Mouse (Mus musculus) CH12.LX (cell line): ENCODE measurements around the gene Krtap13-1. TPM values are rescaled to one million over a fixed set of nuclear protein-coding genes. Genes with fewer than 3 reads are reported as not detected.

Source experiments
- DNase-seq: peaks from one replicate; pipeline ENCODE4 v3.0.0-alpha.2; 2013; ENCODE audit errors: extremely low read depth
- H3K27ac ChIP-seq: 2 replicates; pipeline ENCODE4 v1.5.1; 2012; ENCODE audit warnings: low read depth, mild to moderate bottlenecking, control low read depth, moderate library complexity; ENCODE audit not compliant: insufficient read depth
- H3K27me3 ChIP-seq: replicated peaks from 2 replicates; pipeline ENCODE3; 2012; ENCODE audit warnings: inconsistent platforms
- H3K36me3 ChIP-seq, 2 experiments: replicated peaks in 1 of 2; 2 replicates each; pipeline versions ENCODE3 to v1.6.1; 2012; ENCODE audit warnings: inconsistent platforms in 1 of 2, low read length in 1 of 2, mild to moderate bottlenecking in 1 of 2, mixed read lengths in 1 of 2, moderate library complexity in 1 of 2; ENCODE audit not compliant: control insufficient read depth in 1 of 2, insufficient read depth in 1 of 2
- H3K4me1 ChIP-seq, 2 experiments: 2 replicates each; pipeline ENCODE4 v1.6.1; 2012; ENCODE audit warnings: inconsistent platforms in 1 of 2, moderate library complexity in 1 of 2; ENCODE audit not compliant: insufficient read depth in 2 of 2, control insufficient read depth in 1 of 2
- H3K4me2 ChIP-seq: 2 replicates; pipeline ENCODE4 v1.6.1; 2012; ENCODE audit warnings: low read depth, mild to moderate bottlenecking, control low read depth; ENCODE audit not compliant: poor library complexity, insufficient read depth, severe bottlenecking
- H3K4me3 ChIP-seq, 3 experiments: fragments of 150-350 bp in 1 of 3; sonication (generic) in 1 of 3; replicated peaks in 1 of 3; 2 replicates each; pipeline versions ENCODE3 to v1.5.1; 2011 to 2012; ENCODE audit warnings: low read depth in 2 of 3, low read length in 2 of 3, mild to moderate bottlenecking in 2 of 3, moderate library complexity in 2 of 3, control low read depth in 1 of 3, improper control_type of control experiment in 1 of 3, inconsistent platforms in 1 of 3, mixed read lengths in 1 of 3; ENCODE audit not compliant: poor library complexity in 1 of 3
- H3K79me2 ChIP-seq: replicated peaks from 2 replicates; pipeline ENCODE4 v1.6.1; 2012; ENCODE audit warnings: mild to moderate bottlenecking, moderate library complexity; ENCODE audit not compliant: control insufficient read depth, poor library complexity, insufficient read depth, severe bottlenecking; ENCODE audit errors: extremely low read depth
- H3K9ac ChIP-seq: 2 replicates; pipeline ENCODE4 v1.6.1; 2012; ENCODE audit warnings: low read depth, mild to moderate bottlenecking, control low read depth, moderate library complexity; ENCODE audit not compliant: insufficient read depth
- H3K9me3 ChIP-seq: replicated peaks from 2 replicates; pipeline ENCODE3; 2012; ENCODE audit warnings: low read length, inconsistent platforms, mixed read lengths
- CHD1 ChIP-seq: IDR thresholded peaks from 2 replicates; pipeline ENCODE4 v1.6.1; 2012; ENCODE audit warnings: low read depth, low read length, improper control_type of control experiment, inconsistent platforms
- CTCF ChIP-seq, 2 experiments: IDR thresholded peaks in 1 of 2; conservative IDR thresholded peaks in 1 of 2; 2 replicates each; pipeline ENCODE4 v1.5.1; 2011 to 2012; ENCODE audit warnings: low read depth in 2 of 2, low read length in 2 of 2, improper control_type of control experiment in 1 of 2, inconsistent platforms in 1 of 2, mild to moderate bottlenecking in 1 of 2, moderate library complexity in 1 of 2
- E2F4 ChIP-seq: IDR thresholded peaks from 2 replicates; pipeline ENCODE4 v1.6.1; 2011; ENCODE audit warnings: low read depth, low read length, improper control_type of control experiment; ENCODE audit not compliant: insufficient replicate concordance
- EP300 ChIP-seq: IDR thresholded peaks from 2 replicates; pipeline ENCODE4 v1.6.1; 2011; ENCODE audit warnings: low read length, improper control_type of control experiment
- GABPA ChIP-seq: IDR thresholded peaks from 2 replicates; pipeline ENCODE4 v1.6.1; 2012; ENCODE audit warnings: low read depth, low read length, improper control_type of control experiment, inconsistent platforms; ENCODE audit not compliant: insufficient replicate concordance
- HCFC1 ChIP-seq: IDR thresholded peaks from 2 replicates; pipeline ENCODE4 v1.6.1; 2012; ENCODE audit warnings: low read depth, mild to moderate bottlenecking, inconsistent platforms, low read length, improper control_type of control experiment
- IRF4 ChIP-seq: IDR thresholded peaks from 2 replicates; pipeline ENCODE4 v1.6.1; 2014; ENCODE audit warnings: low read depth, mild to moderate bottlenecking, inconsistent platforms, low read length, improper control_type of control experiment
- JUN ChIP-seq: IDR thresholded peaks from 2 replicates; pipeline ENCODE4 v1.6.1; 2011; ENCODE audit warnings: low read depth, mild to moderate bottlenecking, low read length, improper control_type of control experiment, moderate library complexity; ENCODE audit not compliant: insufficient read depth
- KAT2A ChIP-seq: IDR thresholded peaks from 2 replicates; pipeline ENCODE4 v1.6.1; 2012; ENCODE audit warnings: low read length, improper control_type of control experiment, inconsistent platforms; ENCODE audit not compliant: insufficient replicate concordance
- MAFK ChIP-seq: IDR thresholded peaks from 2 replicates; pipeline ENCODE4 v1.6.1; 2011; ENCODE audit warnings: low read length, improper control_type of control experiment; ENCODE audit not compliant: insufficient replicate concordance
- MAX ChIP-seq: IDR thresholded peaks from 2 replicates; pipeline ENCODE4 v1.6.1; 2011; ENCODE audit warnings: low read length, improper control_type of control experiment
- MEF2A ChIP-seq: IDR thresholded peaks from 2 replicates; pipeline ENCODE4 v1.6.1; 2014; ENCODE audit warnings: low read depth, mild to moderate bottlenecking, inconsistent platforms, low read length, improper control_type of control experiment, borderline replicate concordance
- MXI1 ChIP-seq: IDR thresholded peaks from 2 replicates; pipeline ENCODE4 v1.6.1; 2011; ENCODE audit warnings: mild to moderate bottlenecking, low read depth, low read length, improper control_type of control experiment
- NELFE ChIP-seq: IDR thresholded peaks from 2 replicates; pipeline ENCODE4 v1.6.1; 2011; ENCODE audit warnings: low read depth, low read length, improper control_type of control experiment
- RCOR1 ChIP-seq: conservative IDR thresholded peaks from 2 replicates; pipeline ENCODE4 v1.6.1; 2012; ENCODE audit warnings: low read depth, mild to moderate bottlenecking, inconsistent platforms, low read length, improper control_type of control experiment
- SIN3A ChIP-seq: IDR thresholded peaks from 2 replicates; pipeline ENCODE4 v1.6.1; 2012; ENCODE audit warnings: low read length, improper control_type of control experiment, inconsistent platforms
- SMC3 ChIP-seq: IDR thresholded peaks from 2 replicates; pipeline ENCODE4 v1.6.1; 2011; ENCODE audit warnings: low read depth, low read length, improper control_type of control experiment
- TBP ChIP-seq: conservative IDR thresholded peaks from 2 replicates; pipeline ENCODE4 v1.6.1; 2011; ENCODE audit warnings: low read depth, low read length, improper control_type of control experiment
- ZMIZ1 ChIP-seq: IDR thresholded peaks from 2 replicates; pipeline ENCODE4 v1.6.1; 2012; ENCODE audit warnings: low read depth, mild to moderate bottlenecking, inconsistent platforms, low read length, improper control_type of control experiment
- ZNF384 ChIP-seq: IDR thresholded peaks from 2 replicates; pipeline ENCODE4 v1.6.1; 2012; ENCODE audit warnings: low read depth, low read length, improper control_type of control experiment, inconsistent platforms
- dilution Hi-C: fragments of 300-500 bp; cut with MboI; formaldehyde crosslinking; loops from 2 replicates; pipeline ENCODE4 v1.14.3; 2020; ENCODE audit warnings: low sequenced_read_pairs; ENCODE audit not compliant: extremely low pct_unique_long_range_greater_than_20kb, extremely low pct_ligation_motif_present
- in situ Hi-C: fragments of 300-500 bp; cut with MboI; formaldehyde crosslinking; loops from 3 replicates; pipeline ENCODE4 v1.14.3; 2019; ENCODE audit warnings: low sequenced_read_pairs, low pct_ligation_motif_present, low pct_unique_long_range_greater_than_20kb, mixed read lengths
- polyA plus RNA-seq: library from polyadenylated mRNA; unstranded; fragments of >175 nt; gene quantifications from 2 replicates; pipeline ENCODE4 v1.2.1, GENCODE M21; 2012; ENCODE audit warnings: low read depth; ENCODE audit not compliant: insufficient read length
- total RNA-seq, 2 experiments: library from RNA; depleted of rRNA; stranded (reverse); fragments of 300-350 nt in 1 of 2; fragments of >200 nt in 1 of 2; gene quantifications; 2 replicates each; pipeline ENCODE4 v1.2.3; 2012 to 2014

Krtap13-1 gene
- total and polyA plus RNA-seq, 3 experiments, result not detected

DNA sequence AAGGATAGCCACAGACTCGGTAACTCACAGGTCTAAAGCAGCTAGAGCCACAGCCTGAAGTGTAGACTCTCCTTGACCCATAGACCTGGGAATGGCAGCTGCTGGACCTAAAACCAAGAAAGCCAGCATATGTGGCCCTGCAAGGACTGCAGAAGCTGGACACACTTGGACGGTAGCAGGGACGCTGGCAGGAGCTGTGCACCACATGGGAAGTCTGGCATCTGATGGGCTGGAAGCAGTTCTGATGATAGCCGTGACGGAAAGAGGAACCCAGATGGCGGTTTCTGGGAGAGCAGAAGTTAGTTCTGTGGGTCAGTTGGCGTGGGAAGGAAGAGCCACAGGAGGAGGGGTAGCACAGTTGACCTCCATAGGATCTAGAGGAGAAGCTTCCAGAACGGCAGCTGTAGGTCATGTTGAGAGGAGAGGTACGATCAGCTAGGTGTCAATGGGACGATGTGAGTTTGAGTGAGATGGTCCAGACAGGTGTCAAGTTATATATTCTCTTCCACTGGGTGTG, 21.1 kb upstream of the Krtap13-1 start, which contains the start of gene 2310061N02Rik:
Gene 2310061N02Rik, minus strand, starts transcription at position 467 of the 517 bp plus-strand sequence.
- no peak for DNase-seq
- H3K27ac ChIP-seq, result no peak within 1 kb of the TSS
- in situ Hi-C loops (no loop called here), dilution Hi-C loops (no loop called here)
- H3K36me3 ChIP-seq, result no peaks in the 10 kb centered on the region
- peaks cover 43% of the 10 kb centered on the region for H3K9me3 ChIP-seq
- H3K79me2 ChIP-seq, result no peaks in the 10 kb centered on the region
- H3K4me1 ChIP-seq, result no peaks in the 10 kb centered on the region
- H3K4me2 ChIP-seq, result no peak within 1 kb of the TSS
- TF ChIP-seq MAX, result no peak
- no peak for TF ChIP-seq KAT2A
- no peak for TF ChIP-seq MXI1
- TF ChIP-seq IRF4, result no peak
- no peak for TF ChIP-seq SIN3A
- TF ChIP-seq MEF2A, result no peak
- TF ChIP-seq EP300, result no peak
- no peak for TF ChIP-seq NELFE
- H3K9ac ChIP-seq, result no peak within 1 kb of the TSS
- no peaks in the 10 kb centered on the region for H3K27me3 ChIP-seq
- H3K4me3 ChIP-seq, result no peak within 1 kb of the TSS

GRCm38 (mm10) chr16:88710757-88711156, 17.9 kb upstream of the Krtap13-1 start:
- no peaks in the 10 kb centered on the region for H3K4me1 ChIP-seq
- peaks cover 57% of the 10 kb centered on the region for H3K9me3 ChIP-seq
- no peaks in the 10 kb centered on the region for H3K79me2 ChIP-seq
- no peak overlapping the region for H3K4me3 ChIP-seq
- DNase-seq, result no peak
- H3K27ac ChIP-seq, result no peak overlapping the region
- no peak overlapping the region for H3K4me2 ChIP-seq
- no peak overlapping the region for H3K9ac ChIP-seq
- no peaks in the 10 kb centered on the region for H3K36me3 ChIP-seq
- dilution Hi-C loops, result no loop called here
- H3K27me3 ChIP-seq, result no peaks in the 10 kb centered on the region
- TF ChIP-seq HCFC1, result no peak
- no peak for TF ChIP-seq E2F4
- no peak for TF ChIP-seq EP300
- TF ChIP-seq RCOR1, result no peak
- in situ Hi-C loops, result no loop called here

DNA sequence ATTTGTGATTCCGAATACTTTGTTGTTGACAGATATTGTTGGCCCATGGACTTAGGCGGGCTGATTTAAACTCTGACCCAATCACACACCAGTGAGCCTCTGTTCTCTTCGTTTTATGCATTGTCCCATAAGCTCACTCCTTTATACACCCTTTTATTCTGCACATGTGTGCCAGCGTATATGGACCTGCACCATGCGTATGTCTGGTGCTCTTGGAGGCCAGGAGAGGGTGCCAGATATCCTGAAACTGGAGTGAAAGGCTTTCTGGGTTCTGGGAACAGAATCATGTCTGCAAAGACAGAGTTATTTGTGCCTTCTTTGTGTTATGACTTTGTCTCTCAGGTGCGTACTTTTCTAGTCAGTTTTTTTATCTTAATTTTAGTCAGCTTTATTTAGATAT, 17.4 kb upstream of the Krtap13-1 start:
- Histone ChIP-seq H3K4me2 (no peak overlapping the region), H3K27ac (no peak overlapping the region), H3K4me1 (no peaks in the 10 kb centered on the region), H3K9ac (no peak overlapping the region), H3K79me2 (no peaks in the 10 kb centered on the region), H3K4me3 (no peak overlapping the region), H3K27me3 (no peaks in the 10 kb centered on the region), H3K36me3 (no peaks in the 10 kb centered on the region), H3K9me3 (peaks cover 55% of the 10 kb centered on the region)
- in situ Hi-C loops, result no loop called here
- no peak for DNase-seq
- no peak for TF ChIP-seq CTCF (conservative IDR thresholded peaks at IDR 0.05 in 1 of 2, IDR thresholded peaks at IDR 0.05 in 1 of 2; ENCODE audit: low read depth in 2 of 2, low read length in 2 of 2)
- TF ChIP-seq ZNF384, result no peak
- TF ChIP-seq GABPA, result no peak
- TF ChIP-seq ZMIZ1, result no peak
- TF ChIP-seq CHD1, result no peak
- TF ChIP-seq E2F4, result no peak
- TF ChIP-seq RCOR1, result no peak
- no peak for TF ChIP-seq TBP
- no peak for TF ChIP-seq IRF4
- TF ChIP-seq SMC3, result no peak
- TF ChIP-seq MEF2A, result no peak
- no peak for TF ChIP-seq NELFE
- TF ChIP-seq MAX, result no peak
- no peak for TF ChIP-seq MAFK
- no peak for TF ChIP-seq JUN
- TF ChIP-seq KAT2A, result no peak
- dilution Hi-C loops, result no loop called here
